Mouse (Mus musculus) MEL (cell line): ENCODE results near the gene Plcb1. TPM values are rescaled to one million over a fixed set of nuclear protein-coding genes. Genes with fewer than 3 reads are reported as not detected.

Experiments
- DNase-seq: peaks from one replicate; pipeline ENCODE4 v3.0.0; 2011; ENCODE audit warnings: low read depth, low spot score
- H3K27ac ChIP-seq: 2 replicates; pipeline ENCODE4 v1.5.1; 2012; ENCODE audit warnings: low read depth, mild to moderate bottlenecking, control low read depth, low read length, moderate library complexity; ENCODE audit not compliant: control insufficient read depth
- H3K27me3 ChIP-seq, 2 experiments: fragments of 150-350 bp in 1 of 2; sonication (generic) in 1 of 2; 2 replicates each; pipeline ENCODE4 v1.6.1; 2012; ENCODE audit warnings: low read length in 2 of 2, mild to moderate bottlenecking in 2 of 2, improper control_type of control experiment in 1 of 2, moderate library complexity in 1 of 2; ENCODE audit not compliant: insufficient read depth in 2 of 2, control insufficient read depth in 1 of 2
- H3K36me3 ChIP-seq, 2 experiments: 2 replicates each; pipeline ENCODE4 v1.6.1; 2012 to 2014; ENCODE audit warnings: low read length in 2 of 2, improper control_type of control experiment in 1 of 2, inconsistent platforms in 1 of 2, mild to moderate bottlenecking in 1 of 2; ENCODE audit not compliant: insufficient read depth in 2 of 2, control insufficient read depth in 1 of 2
- H3K4me1 ChIP-seq, 2 experiments: fragments of 150-350 bp in 1 of 2; sonication (generic) in 1 of 2; 2 replicates each; pipeline ENCODE4 v1.6.1; 2012; ENCODE audit warnings: low read length in 2 of 2, improper control_type of control experiment in 1 of 2, mild to moderate bottlenecking in 1 of 2; ENCODE audit not compliant: insufficient read depth in 2 of 2, control insufficient read depth in 1 of 2
- H3K4me3 ChIP-seq, 2 experiments: fragments of 150-350 bp in 1 of 2; sonication (generic) in 1 of 2; 2 replicates each; pipeline ENCODE4 v1.5.1; 2012; ENCODE audit warnings: low read depth in 2 of 2, low read length in 2 of 2, mild to moderate bottlenecking in 2 of 2, moderate library complexity in 2 of 2, control low read depth in 1 of 2, improper control_type of control experiment in 1 of 2; ENCODE audit not compliant: control insufficient read depth in 1 of 2, insufficient read depth in 1 of 2
- H3K79me2 ChIP-seq: 2 replicates; pipeline ENCODE4 v1.6.1; 2012; ENCODE audit warnings: mild to moderate bottlenecking, low read length, moderate library complexity; ENCODE audit not compliant: control insufficient read depth, poor library complexity, insufficient read depth
- H3K9ac ChIP-seq: 2 replicates; pipeline ENCODE4 v1.6.1; 2012; ENCODE audit warnings: low read depth, mild to moderate bottlenecking, control low read depth, low read length, moderate library complexity; ENCODE audit not compliant: control insufficient read depth, poor library complexity, severe bottlenecking
- H3K9me3 ChIP-seq: fragments of 150-350 bp; sonication (generic); replicated peaks from 2 replicates; pipeline ENCODE4 v1.6.1; 2012; ENCODE audit warnings: mild to moderate bottlenecking, low read length, improper control_type of control experiment, moderate library complexity; ENCODE audit not compliant: insufficient read depth
- CHD1 ChIP-seq: IDR thresholded peaks from 2 replicates; pipeline ENCODE4 v1.6.1; 2012; ENCODE audit warnings: low read depth, mild to moderate bottlenecking, inconsistent platforms, low read length, improper control_type of control experiment
- ELF1 ChIP-seq: IDR thresholded peaks from 2 replicates; pipeline ENCODE4 v1.6.1; 2014; ENCODE audit warnings: low read depth, mild to moderate bottlenecking, inconsistent platforms, low read length, improper control_type of control experiment, moderate library complexity
- EP300 ChIP-seq, 2 experiments: IDR thresholded peaks; 2 replicates each; pipeline ENCODE4 v1.6.1; 2011; ENCODE audit warnings: improper control_type of control experiment in 2 of 2, low read length in 2 of 2, low read depth in 1 of 2, mild to moderate bottlenecking in 1 of 2
- GABPA ChIP-seq: IDR thresholded peaks from 2 replicates; pipeline ENCODE4 v1.6.1; 2012; ENCODE audit warnings: low read depth, mild to moderate bottlenecking, inconsistent platforms, low read length, improper control_type of control experiment, moderate library complexity
- GATA1 ChIP-seq: IDR thresholded peaks from 2 replicates; pipeline ENCODE4 v1.6.1; 2011; ENCODE audit warnings: low read depth, low read length, improper control_type of control experiment
- MAZ ChIP-seq: IDR thresholded peaks from 2 replicates; pipeline ENCODE4 v1.6.1; 2012; ENCODE audit warnings: low read depth, mild to moderate bottlenecking, inconsistent platforms, low read length, improper control_type of control experiment
- MEF2A ChIP-seq: IDR thresholded peaks from 2 replicates; pipeline ENCODE4 v1.6.1; 2014; ENCODE audit warnings: low read depth, mild to moderate bottlenecking, inconsistent platforms, low read length, improper control_type of control experiment; ENCODE audit not compliant: poor library complexity, insufficient replicate concordance, severe bottlenecking; ENCODE audit errors: extremely low read depth
- MYB ChIP-seq: IDR thresholded peaks from 2 replicates; pipeline ENCODE4 v1.6.1; 2011; ENCODE audit warnings: mild to moderate bottlenecking, low read depth, low read length, improper control_type of control experiment
- MYC ChIP-seq: IDR thresholded peaks from 2 replicates; pipeline ENCODE4 v1.6.1; 2011; ENCODE audit warnings: low read depth, mild to moderate bottlenecking, low read length, improper control_type of control experiment, moderate library complexity
- NELFE ChIP-seq: IDR thresholded peaks from 2 replicates; pipeline ENCODE4 v1.6.1; 2011; ENCODE audit warnings: low read depth, low read length, improper control_type of control experiment
- NRF1 ChIP-seq: IDR thresholded peaks from 2 replicates; pipeline ENCODE4 v1.6.1; 2014; ENCODE audit warnings: low read depth, mild to moderate bottlenecking, inconsistent platforms, low read length, improper control_type of control experiment, moderate library complexity; ENCODE audit not compliant: poor library complexity, insufficient read depth, severe bottlenecking
- POLR2A ChIP-seq, 2 experiments: IDR thresholded peaks; 2 replicates each; pipeline ENCODE4 v1.6.1; 2011 to 2012; ENCODE audit warnings: low read length in 2 of 2, mild to moderate bottlenecking in 2 of 2, control low read depth in 1 of 2, improper control_type of control experiment in 1 of 2, low read depth in 1 of 2, moderate library complexity in 1 of 2; ENCODE audit not compliant: control insufficient read depth in 1 of 2, insufficient read depth in 1 of 2, poor library complexity in 1 of 2
- POLR2AphosphoS2 ChIP-seq: IDR thresholded peaks from 2 replicates; pipeline ENCODE4 v1.6.1; 2011; ENCODE audit warnings: low read length, improper control_type of control experiment
- RAD21 ChIP-seq: IDR thresholded peaks from 2 replicates; pipeline ENCODE4 v1.6.1; 2011; ENCODE audit warnings: mild to moderate bottlenecking, low read depth, low read length, improper control_type of control experiment
- TAL1 ChIP-seq: IDR thresholded peaks from 2 replicates; pipeline ENCODE4 v1.6.1; 2012; ENCODE audit warnings: mild to moderate bottlenecking, inconsistent platforms, low read length, moderate library complexity, mixed read lengths
- UBTF ChIP-seq: IDR thresholded peaks from 2 replicates; pipeline ENCODE4 v1.6.1; 2012; ENCODE audit warnings: low read depth, mild to moderate bottlenecking, inconsistent platforms, low read length, improper control_type of control experiment, moderate library complexity, borderline replicate concordance; ENCODE audit not compliant: insufficient read depth
- USF1 ChIP-seq: IDR thresholded peaks from 2 replicates; pipeline ENCODE4 v1.6.1; 2014; ENCODE audit warnings: low read depth, mild to moderate bottlenecking, inconsistent platforms, low read length, improper control_type of control experiment, moderate library complexity
- ZKSCAN1 ChIP-seq: IDR thresholded peaks from 2 replicates; pipeline ENCODE4 v1.6.1; 2012; ENCODE audit warnings: low read depth, mild to moderate bottlenecking, inconsistent platforms, low read length, improper control_type of control experiment, moderate library complexity
- ZMIZ1 ChIP-seq: IDR thresholded peaks from 2 replicates; pipeline ENCODE4 v1.6.1; 2012; ENCODE audit warnings: low read depth, mild to moderate bottlenecking, inconsistent platforms, low read length, improper control_type of control experiment, moderate library complexity
- ZNF384 ChIP-seq: IDR thresholded peaks from 2 replicates; pipeline ENCODE4 v1.6.1; 2012; ENCODE audit warnings: low read depth, mild to moderate bottlenecking, inconsistent platforms, low read length, improper control_type of control experiment
- polyA plus RNA-seq, 2 experiments: library from polyadenylated mRNA; stranded (reverse) in 1 of 2; unstranded in 1 of 2; fragments of >175 nt in 1 of 2; fragments of >200 nt in 1 of 2; gene quantifications; 2 replicates each; pipeline versions ENCODE4 v1.2.1 to v1.2.4; 2012; ENCODE audit warnings: low replicate concordance in 2 of 2, low read depth in 1 of 2; ENCODE audit not compliant: insufficient read length in 2 of 2, insufficient read depth in 1 of 2, missing spikeins in 1 of 2
- total RNA-seq: library from RNA; depleted of rRNA; stranded (reverse); fragments of 300-350 nt; gene quantifications from 2 replicates; pipeline ENCODE4 v1.2.3, GENCODE M21; 2012

Gene Plcb1
- total and polyA plus RNA-seq, 3 experiments: not detected

- Histone ChIP-seq H3K9ac (no peak overlapping the region), H3K36me3 (no peaks in the 10 kb centered on the region), H3K4me1 (no peaks in the 10 kb centered on the region), H3K4me3 (no peak overlapping the region), H3K27me3 (no peaks in the 10 kb centered on the region), H3K27ac (no peak overlapping the region), H3K9me3 (no peaks in the 10 kb centered on the region), H3K79me2 (no peaks in the 10 kb centered on the region)
- DNase-seq: no peak
- TF ChIP-seq ELF1 (no peak), MYC (no peak), ZNF384 (no peak), ZMIZ1 (no peak), NELFE (no peak), CHD1 (no peak), UBTF (no peak), POLR2AphosphoS2 (no peak), GABPA (no peak), GATA1 (no peak), EP300 (IDR thresholded peaks at IDR 0.05; ENCODE audit: low read depth in 1 of 2, low read length in 2 of 2) (no peak), RAD21 (no peak), MAZ (no peak), POLR2A (IDR thresholded peaks at IDR 0.05; ENCODE audit: control insufficient read depth in 1 of 2, insufficient read depth in 1 of 2, low read depth in 1 of 2, low read length in 2 of 2, poor library complexity in 1 of 2) (no peak), TAL1 (no peak), MEF2A (no peak), USF1 (no peak), ZKSCAN1 (no peak), MYB (no peak), NRF1 (no peak)
These were observed 160.5 kb downstream of the Plcb1 start for GRCm38 (mm10) chr2:134946331-134946730.

GRCm38 (mm10) chr2:134946911-134947310 is 161.0 kb downstream of the Plcb1 start:
- Histone ChIP-seq H3K9me3 (no peaks in the 10 kb centered on the region), H3K9ac (no peak overlapping the region), H3K4me1 (no peaks in the 10 kb centered on the region), H3K27ac (no peak overlapping the region), H3K4me3 (no peak overlapping the region), H3K36me3 (no peaks in the 10 kb centered on the region), H3K27me3 (no peaks in the 10 kb centered on the region), H3K79me2 (no peaks in the 10 kb centered on the region)
- no peak for TF ChIP-seq GABPA
- no peak for TF ChIP-seq POLR2AphosphoS2
- DNase-seq: no peak
